Mouse (Mus musculus) liver, adult 2 months (tissue): ENCODE data around the gene Sh2d3c.
A peak's percentile ranks its signal among the peaks of the same experiment; 100 is the strongest.

ENCODE experiments used
- CTCF ChIP-seq: fragments of 200-500 bp; IDR thresholded peaks from 2 replicates; pipeline ENCODE4 v1.5.1; 2011; ENCODE audit warnings: low read depth, low read length, control low read depth
- POLR2A ChIP-seq: fragments of 200-500 bp; IDR thresholded peaks from 2 replicates; pipeline ENCODE4 v1.6.1; 2011; ENCODE audit warnings: low read length, control low read depth; ENCODE audit not compliant: insufficient read depth; ENCODE audit errors: extremely low read depth

DNA sequence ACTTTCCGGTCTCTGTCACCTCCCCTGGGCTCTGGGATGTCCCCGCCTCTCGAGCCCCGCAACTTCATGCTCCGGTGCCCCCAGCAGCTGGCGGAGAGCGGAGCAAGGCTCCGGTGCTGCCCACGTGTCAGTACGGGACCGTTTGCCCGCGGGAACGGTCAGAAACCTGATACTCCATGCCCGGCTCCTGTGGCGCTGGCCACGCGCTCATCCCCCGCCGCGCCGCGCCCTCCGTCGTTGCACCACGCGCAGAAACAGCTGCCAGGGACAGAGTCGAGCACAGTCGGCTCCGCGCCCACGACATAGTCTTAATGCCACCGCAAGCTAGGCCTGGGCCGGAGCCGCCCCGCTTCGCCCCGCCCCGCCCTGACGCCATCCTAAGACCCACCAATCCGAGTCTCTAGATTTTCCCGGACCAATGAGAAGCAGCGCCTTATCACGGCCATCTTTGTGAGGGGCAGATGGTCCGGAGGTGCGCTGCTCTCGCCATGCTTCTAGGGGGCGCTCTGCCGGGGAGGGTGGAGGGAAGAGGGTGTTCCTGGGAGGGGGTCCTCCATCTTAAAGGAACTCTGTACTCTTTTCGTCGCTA, 26.9 kb upstream of the Sh2d3c start:
- TF ChIP-seq CTCF (peak; percentile 88), POLR2A (peak; percentile 80)
